Mouse (Mus musculus): Measurements from ENCODE around the gene Tcf3. TPM values are rescaled to one million over a fixed set of nuclear protein-coding genes. Genes with fewer than 3 reads are reported as not detected.
A peak's percentile ranks its signal among the peaks of the same experiment; 100 is the strongest.

The Tcf3 gene
- polyA plus RNA-seq, 1 experiment from 2014 or later: 64.4 TPM

DNA sequence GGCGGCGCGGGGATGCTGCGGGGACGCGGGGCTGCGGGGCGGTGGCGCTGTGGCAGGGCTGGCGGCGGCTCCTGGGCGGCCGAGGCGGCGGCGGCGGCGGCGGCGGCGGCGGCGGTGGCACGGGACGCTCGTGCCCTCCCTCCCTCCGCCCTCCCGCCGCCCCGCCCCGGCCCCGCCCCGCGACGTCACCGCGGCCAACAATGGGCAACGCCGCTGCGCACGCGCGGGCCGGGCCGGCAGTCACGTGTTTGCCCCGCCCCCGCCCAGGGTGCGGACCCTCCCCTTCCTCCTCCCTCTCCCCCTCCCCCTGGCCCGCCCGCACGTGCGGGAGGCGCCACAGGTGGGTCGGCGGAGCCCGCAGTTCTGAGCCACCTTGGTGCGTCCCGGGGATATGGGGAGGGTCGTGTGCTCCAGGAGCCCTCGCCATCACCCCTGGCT is 45.9 kb downstream of the Tcf3 start, which contains the start of gene Mex3d:
Gene Mex3d (minus strand): TSS at position 138 of the 438 bp plus-strand sequence.
- WGBS: 2% methylated on average over 22 of the region's 61 CpGs
- Histone ChIP-seq H3K4me3 (ENCODE audit: low read depth, low read length) (peak within 1 kb of the TSS; percentile 97), H3K9ac (ENCODE audit: low read length) (peak within 1 kb of the TSS; percentile 99), H3K27me3 (replicated peaks; ENCODE audit: control insufficient read depth, insufficient read depth, low read length) (no peaks in the 10 kb centered on the region), H3K9me3 (replicated peaks; ENCODE audit: control insufficient read depth, low read length) (no peaks in the 10 kb centered on the region), H3K36me3 (ENCODE audit: control insufficient read depth, insufficient read depth, low read length) (peaks cover 56% of the 10 kb centered on the region), H3K27ac (ENCODE audit: low read depth, low read length) (peak within 1 kb of the TSS; percentile 95), H3K4me2 (ENCODE audit: low read length) (peak within 1 kb of the TSS; percentile 98), H3K4me1 (ENCODE audit: control insufficient read depth, insufficient read depth, low read length) (peaks cover 28% of the 10 kb centered on the region)
- DNase-seq (ENCODE audit: low spot score) (peak; percentile 93), ATAC-seq (peak; percentile 40)

GRCm38 (mm10) chr10:80386735-80387471 is 46.5 kb downstream of the Tcf3 start:
- no peak for DNase-seq (ENCODE audit: low spot score)

DNA sequence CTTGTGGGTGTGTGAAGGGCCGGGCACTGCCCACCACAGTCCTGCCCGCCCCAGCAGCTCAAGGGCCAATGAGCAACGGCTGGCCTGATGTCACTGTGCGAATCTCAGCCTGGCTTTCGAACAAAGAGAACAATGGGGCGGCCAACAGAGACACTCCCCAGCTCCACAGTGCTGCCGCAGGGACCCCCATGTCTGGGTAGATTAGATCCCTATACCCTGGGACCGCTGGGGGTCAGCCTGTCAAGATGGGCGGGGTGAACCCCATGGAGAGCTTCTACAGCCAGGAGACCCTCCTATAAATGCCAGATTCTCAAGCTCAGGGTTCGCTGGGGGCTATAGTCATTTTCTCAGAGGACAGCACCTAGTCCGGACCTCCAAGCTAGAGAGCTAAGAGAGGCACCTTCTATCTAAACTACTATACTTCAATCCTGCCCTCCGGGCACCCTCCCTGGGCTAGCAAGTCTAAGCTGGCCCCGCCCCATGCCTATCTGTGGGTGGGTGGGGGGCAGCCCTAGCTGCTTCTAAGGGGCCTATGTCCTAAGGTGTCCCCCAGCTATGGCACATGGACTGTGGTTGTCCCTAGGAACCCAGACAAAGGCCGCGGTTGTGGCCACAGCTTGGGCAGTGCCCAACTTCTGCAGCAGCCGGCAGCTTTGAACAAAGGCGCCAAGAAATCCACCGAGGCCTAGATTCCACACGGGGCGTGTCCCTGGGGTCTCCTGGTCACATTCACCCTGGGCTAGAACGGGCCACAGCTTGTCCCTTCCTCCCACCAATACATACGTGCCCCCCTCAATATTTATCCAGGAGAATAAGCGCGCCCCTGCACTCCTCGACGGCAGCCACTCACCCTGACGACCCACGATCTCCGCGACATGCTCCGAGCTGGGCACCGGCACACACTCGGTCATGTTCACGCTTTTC is 47.4 kb downstream of the Tcf3 start:
- peak; percentile 77 for ATAC-seq
- Histone ChIP-seq H3K4me3 (ENCODE audit: low read depth, low read length) (peak overlapping the region; percentile 97), H3K9me3 (replicated peaks; ENCODE audit: control insufficient read depth, low read length) (no peaks in the 10 kb centered on the region), H3K9ac (ENCODE audit: low read length) (peak overlapping the region; percentile 99), H3K4me2 (ENCODE audit: low read length) (peak overlapping the region; percentile 98), H3K4me1 (ENCODE audit: control insufficient read depth, insufficient read depth, low read length) (peaks cover 28% of the 10 kb centered on the region), H3K27me3 (replicated peaks; ENCODE audit: control insufficient read depth, insufficient read depth, low read length) (no peaks in the 10 kb centered on the region), H3K36me3 (ENCODE audit: control insufficient read depth, insufficient read depth, low read length) (peaks cover 56% of the 10 kb centered on the region), H3K27ac (ENCODE audit: low read depth, low read length) (peak overlapping the region; percentile 95)
- under 1% methylated on average over 34 of the region's 34 CpGs for WGBS
- DNase-seq (ENCODE audit: low spot score): peak; percentile 89

More at GRCm38 (mm10) chr10:80386735-80387471, 46.5 kb downstream of the Tcf3 start:
- Histone ChIP-seq H3K9me3 (replicated peaks; ENCODE audit: control insufficient read depth, low read length) (no peaks in the 10 kb centered on the region), H3K36me3 (ENCODE audit: control insufficient read depth, insufficient read depth, low read length) (peaks cover 56% of the 10 kb centered on the region), H3K4me2 (ENCODE audit: low read length) (peak overlapping the region; percentile 98), H3K9ac (ENCODE audit: low read length) (peak overlapping the region; percentile 99), H3K27me3 (replicated peaks; ENCODE audit: control insufficient read depth, insufficient read depth, low read length) (no peaks in the 10 kb centered on the region), H3K4me3 (ENCODE audit: low read depth, low read length) (peak overlapping the region; percentile 97), H3K4me1 (ENCODE audit: control insufficient read depth, insufficient read depth, low read length) (peaks cover 28% of the 10 kb centered on the region), H3K27ac (ENCODE audit: low read depth, low read length) (peak overlapping the region; percentile 95)
- 1% methylated on average over 71 of the region's 94 CpGs for WGBS
- no peak for ATAC-seq

- DNase-seq (ENCODE audit: low spot score) (peak; percentile 57), ATAC-seq (peak; percentile 22; the same call in 1 of the 2 replicates)
- H3K27me3 ChIP-seq (replicated peaks; ENCODE audit: control insufficient read depth, insufficient read depth, low read length): no peaks in the 10 kb centered on the region
- H3K4me2 ChIP-seq (ENCODE audit: low read length): peak overlapping the region; percentile 98
- H3K9me3 ChIP-seq (replicated peaks; ENCODE audit: control insufficient read depth, low read length): no peaks in the 10 kb centered on the region
- peak overlapping the region; percentile 99 for H3K9ac ChIP-seq (ENCODE audit: low read length)
- peaks cover 55% of the 10 kb centered on the region for H3K36me3 ChIP-seq (ENCODE audit: control insufficient read depth, insufficient read depth, low read length)
- H3K27ac ChIP-seq (ENCODE audit: low read depth, low read length): peak overlapping the region; percentile 95
- under 1% methylated on average over 7 of the region's 7 CpGs for WGBS
- H3K4me1 ChIP-seq (ENCODE audit: control insufficient read depth, insufficient read depth, low read length): peaks cover 28% of the 10 kb centered on the region
- peak overlapping the region; percentile 97 for H3K4me3 ChIP-seq (ENCODE audit: low read depth, low read length)
Observed at GRCm38 (mm10) chr10:80385310-80385709, 48.1 kb downstream of the Tcf3 start.

DNA sequence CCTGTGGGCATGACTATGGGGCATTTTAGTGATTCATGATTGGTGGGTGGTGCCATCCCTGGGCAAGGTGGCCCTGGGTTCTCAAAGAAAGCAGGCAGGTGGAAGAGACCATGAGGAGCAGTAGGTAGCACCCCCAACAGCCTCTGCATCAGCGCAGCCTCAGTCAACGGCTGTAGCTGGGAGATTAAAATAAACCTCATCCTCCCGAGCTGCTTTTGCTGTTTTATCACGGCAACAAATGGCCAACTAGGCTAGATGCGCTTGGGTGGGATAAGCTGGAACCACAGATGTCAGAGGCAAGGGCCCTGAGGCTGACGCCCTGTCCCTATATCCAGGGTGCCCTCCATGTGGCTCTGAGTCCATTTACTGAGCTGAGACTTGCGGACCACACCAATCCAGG is 48.7 kb downstream of the Tcf3 start:
- Histone ChIP-seq H3K4me1 (ENCODE audit: control insufficient read depth, insufficient read depth, low read length) (peaks cover 28% of the 10 kb centered on the region), H3K4me3 (ENCODE audit: low read depth, low read length) (peak overlapping the region; percentile 97), H3K4me2 (ENCODE audit: low read length) (peak overlapping the region; percentile 98), H3K27me3 (replicated peaks; ENCODE audit: control insufficient read depth, insufficient read depth, low read length) (no peaks in the 10 kb centered on the region), H3K9ac (ENCODE audit: low read length) (peak overlapping the region; percentile 99), H3K36me3 (ENCODE audit: control insufficient read depth, insufficient read depth, low read length) (peaks cover 55% of the 10 kb centered on the region), H3K9me3 (replicated peaks; ENCODE audit: control insufficient read depth, low read length) (no peaks in the 10 kb centered on the region), H3K27ac (ENCODE audit: low read depth, low read length) (peak overlapping the region; percentile 95)
- 68% methylated on average over 7 of the region's 7 CpGs for WGBS
- no peak for DNase-seq (ENCODE audit: low spot score)
- ATAC-seq: no peak

GRCm38 (mm10) chr10:80384115-80384639 is 49.3 kb downstream of the Tcf3 start:
- Histone ChIP-seq H3K4me2 (ENCODE audit: low read length) (peak overlapping the region; percentile 98), H3K9me3 (replicated peaks; ENCODE audit: control insufficient read depth, low read length) (no peaks in the 10 kb centered on the region), H3K36me3 (ENCODE audit: control insufficient read depth, insufficient read depth, low read length) (peaks cover 59% of the 10 kb centered on the region), H3K27ac (ENCODE audit: low read depth, low read length) (no peak overlapping the region), H3K27me3 (replicated peaks; ENCODE audit: control insufficient read depth, insufficient read depth, low read length) (no peaks in the 10 kb centered on the region), H3K4me3 (ENCODE audit: low read depth, low read length) (peak overlapping the region; percentile 97), H3K9ac (ENCODE audit: low read length) (peak overlapping the region; percentile 99), H3K4me1 (ENCODE audit: control insufficient read depth, insufficient read depth, low read length) (peaks cover 28% of the 10 kb centered on the region)
- ATAC-seq (no peak), DNase-seq (ENCODE audit: low spot score) (no peak)
- 87% methylated on average over 4 of the region's 4 CpGs for WGBS

- no peak overlapping the region for H3K27ac ChIP-seq (ENCODE audit: low read depth, low read length)
- peak overlapping the region; percentile 98 for H3K4me2 ChIP-seq (ENCODE audit: low read length)
- DNase-seq (ENCODE audit: low spot score) (no peak), ATAC-seq (no peak)
- H3K4me3 ChIP-seq (ENCODE audit: low read depth, low read length): peak overlapping the region; percentile 97
- no peaks in the 10 kb centered on the region for H3K27me3 ChIP-seq (replicated peaks; ENCODE audit: control insufficient read depth, insufficient read depth, low read length)
- peaks cover 28% of the 10 kb centered on the region for H3K4me1 ChIP-seq (ENCODE audit: control insufficient read depth, insufficient read depth, low read length)
- peaks cover 63% of the 10 kb centered on the region for H3K36me3 ChIP-seq (ENCODE audit: control insufficient read depth, insufficient read depth, low read length)
- 61% methylated on average over 4 of the region's 4 CpGs for WGBS
- no peaks in the 10 kb centered on the region for H3K9me3 ChIP-seq (replicated peaks; ENCODE audit: control insufficient read depth, low read length)
- H3K9ac ChIP-seq (ENCODE audit: low read length): peak overlapping the region; percentile 99; the same call in 1 of the 2 replicates
Observed at GRCm38 (mm10) chr10:80383431-80383830, 50.0 kb downstream of the Tcf3 start.

DNA sequence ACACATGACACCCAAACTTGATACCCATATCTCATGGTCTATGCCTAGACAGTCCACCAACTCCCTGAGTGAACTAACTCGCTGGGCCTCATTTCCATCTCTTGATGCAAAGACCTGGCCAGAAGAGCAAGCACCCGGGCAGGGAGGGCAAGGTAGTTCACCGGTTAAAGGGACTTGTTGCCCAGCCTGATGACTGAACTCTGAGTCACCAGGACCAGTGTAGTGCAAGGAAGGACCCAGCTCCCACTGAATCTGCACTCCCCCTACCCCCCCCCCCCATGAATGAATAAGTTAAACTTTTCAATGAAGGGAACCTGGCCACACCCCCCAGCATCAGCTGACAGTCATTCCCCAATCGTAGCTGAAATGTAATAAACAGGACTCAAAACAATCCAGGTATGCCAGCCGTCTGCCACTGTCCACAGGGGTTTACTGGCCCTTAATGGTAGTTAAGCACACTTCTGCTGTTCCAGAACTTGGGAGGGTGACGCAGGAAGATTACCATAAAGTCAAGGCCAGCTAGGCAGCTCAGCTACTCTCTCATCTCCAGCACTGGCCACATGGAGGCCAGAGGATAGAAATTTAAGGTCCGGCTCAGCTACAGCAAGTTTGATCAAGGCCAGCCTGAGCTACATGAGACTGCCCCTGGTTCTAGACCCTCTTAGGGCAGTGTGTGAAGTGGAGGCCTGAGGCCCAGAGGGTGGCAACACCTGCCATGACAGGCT is 50.6 kb downstream of the Tcf3 start:
- Histone ChIP-seq H3K27ac (ENCODE audit: low read depth, low read length) (no peak overlapping the region), H3K4me1 (ENCODE audit: control insufficient read depth, insufficient read depth, low read length) (peaks cover 22% of the 10 kb centered on the region), H3K4me3 (ENCODE audit: low read depth, low read length) (peak overlapping the region; percentile 97; the same call in 1 of the 2 replicates), H3K27me3 (replicated peaks; ENCODE audit: control insufficient read depth, insufficient read depth, low read length) (no peaks in the 10 kb centered on the region), H3K9me3 (replicated peaks; ENCODE audit: control insufficient read depth, low read length) (no peaks in the 10 kb centered on the region), H3K9ac (ENCODE audit: low read length) (peak overlapping the region; percentile 99; the same call in 1 of the 2 replicates), H3K36me3 (ENCODE audit: control insufficient read depth, insufficient read depth, low read length) (peaks cover 63% of the 10 kb centered on the region), H3K4me2 (ENCODE audit: low read length) (peak overlapping the region; percentile 98)
- ATAC-seq (no peak), DNase-seq (ENCODE audit: low spot score) (no peak)
- 86% methylated on average over 7 of the region's 7 CpGs for WGBS

Measured in forebrain, embryonic 14.5 days (tissue).